In genomic region chr16:37683154-37684130, GRCm38 (mm10) we compare ENCODE assay signal across 8 mouse cellular contexts. TPM values are rescaled to one million over a fixed set of nuclear protein-coding genes. Genes with fewer than 3 reads are reported as not detected.
A peak's percentile ranks its signal among the peaks of the same experiment; 100 is the strongest.
DNase-seq lines count a peak whose midpoint lies in the region; ATAC-seq lines count a peak whose summit lies in the region.

No protein-coding gene starts in this region.

- 8% methylated on average over 16 of the region's 16 CpGs for WGBS in forebrain, embryonic 14.5 days
- 18% methylated on average over 16 of the region's 16 CpGs for WGBS in intestine, embryonic 14.5 days

- H3K9ac ChIP-seq in forebrain, embryonic 14.5 days (ENCODE audit: low read length): peak overlapping the region; percentile 54
- H3K9ac ChIP-seq in intestine, embryonic 14.5 days (ENCODE audit: low read length): 0 out of 2 replicates have a peak overlapping the region, but pooled peaks have one; percentile 11

- peak overlapping the region; percentile 89 for H3K27ac ChIP-seq in forebrain, embryonic 14.5 days (ENCODE audit: low read depth, low read length)
- H3K27ac ChIP-seq in intestine, embryonic 14.5 days (ENCODE audit: low read depth): peak overlapping the region; percentile 90

- ATAC-seq in cerebellum, adult (ENCODE audit: insufficient number of reproducible peaks, low FRiP score, low TSS enrichment): 0 out of 2 replicates have a peak, but pooled peaks have one; percentile 22
- peak; percentile 48 for ATAC-seq in forebrain, embryonic 14.5 days
- 0 out of 2 replicates have a peak, but pooled peaks have one; percentile 13 for ATAC-seq in intestine, embryonic 14.5 days (replicated peaks; ENCODE audit: low FRiP score, low TSS enrichment, low read depth)

- H3K4me1 ChIP-seq in forebrain, embryonic 14.5 days (ENCODE audit: control insufficient read depth, insufficient read depth, low read length): peaks cover 12% of the 10 kb centered on the region
- H3K4me1 ChIP-seq in intestine, embryonic 14.5 days (replicated peaks; ENCODE audit: control insufficient read depth, insufficient read depth, low read length): peaks cover 28% of the 10 kb centered on the region

- peak overlapping the region; percentile 70 for H3K4me2 ChIP-seq in forebrain, embryonic 14.5 days (ENCODE audit: low read length)
- peak overlapping the region; percentile 76 for H3K4me2 ChIP-seq in intestine, embryonic 14.5 days (ENCODE audit: low read length)

- H3K36me3 ChIP-seq in forebrain, embryonic 14.5 days (ENCODE audit: control insufficient read depth, insufficient read depth, low read length): no peaks in the 10 kb centered on the region
- no peaks in the 10 kb centered on the region for H3K36me3 ChIP-seq in intestine, embryonic 14.5 days (ENCODE audit: control insufficient read depth, insufficient read depth, low read length)

- H3K27me3 ChIP-seq in forebrain, embryonic 14.5 days (replicated peaks; ENCODE audit: control insufficient read depth, insufficient read depth, low read length): no peaks in the 10 kb centered on the region
- no peaks in the 10 kb centered on the region for H3K27me3 ChIP-seq in intestine, embryonic 14.5 days (replicated peaks; ENCODE audit: control insufficient read depth, insufficient read depth, low read length)

- no peaks in the 10 kb centered on the region for H3K9me3 ChIP-seq in forebrain, embryonic 14.5 days (replicated peaks; ENCODE audit: control insufficient read depth, low read length)
- no peaks in the 10 kb centered on the region for H3K9me3 ChIP-seq in intestine, embryonic 14.5 days (ENCODE audit: control insufficient read depth, low read length)

- peak; percentile 19 for DNase-seq in gastrocnemius, adult 18-20 months (ENCODE audit: low spot score)
- no peak for DNase-seq in gastrocnemius, postnatal 4 days (ENCODE audit: low spot score in 2 of 2)
- DNase-seq in forebrain, embryonic 14.5 days (ENCODE audit: low spot score): peak; percentile 74
- no peak for DNase-seq in intestine, embryonic 14.5 days (ENCODE audit: low spot score)
- peak; percentile 8 for DNase-seq in lung, postnatal 25 days (ENCODE audit: low spot score)
- DNase-seq in spleen, postnatal 4 days (ENCODE audit: low spot score in 2 of 2): no peak
- DNase-seq in thymus, postnatal 36 days: no peak

- no peak overlapping the region for H3K4me3 ChIP-seq in forebrain, embryonic 14.5 days (ENCODE audit: low read depth, low read length)
- H3K4me3 ChIP-seq in intestine, embryonic 14.5 days (ENCODE audit: low read depth, low read length): no peak overlapping the region; the same call in 1 of the 2 replicates

RNA-seq across cellular contexts. Expression of gene Ndufb4, which starts 29.2 kb away (rescaled TPM):
- 100 to 1,000 TPM; 198 to 200 TPM for total RNA-seq in gastrocnemius, adult 18-20 months (2021)
- 100 to 1,000 TPM; 107 to 122 TPM for total RNA-seq in gastrocnemius, postnatal 4 days (2021)
- polyA plus RNA-seq in forebrain, embryonic 14.5 days (2014; fragmentation: Nextera tagmentation; extraction: Ambion mirVana): 66.3 and 71.1 TPM in 2 replicates
- 58.1 and 67.1 TPM in 2 replicates for polyA plus RNA-seq in intestine, embryonic 14.5 days (2014; fragmentation: Nextera tagmentation; extraction: Ambion mirVana)

Comparison
In these comparisons a context has a peak if more than half of its experiments do, and no peak if none do; other contexts are left out.
1. DNase-seq: peak in gastrocnemius, adult 18-20 months (single experiment), forebrain, embryonic 14.5 days (single experiment) and lung, postnatal 25 days (single experiment); none in gastrocnemius, postnatal 4 days (0 of 2), intestine, embryonic 14.5 days (single experiment), spleen, postnatal 4 days (0 of 2) and thymus, postnatal 36 days (0 of 2).
2. Peak in every context shown above with its lines, with median percentiles within 50 percentile points of each other: ATAC-seq.